Mouse (Mus musculus) midbrain, embryonic 11.5 days (tissue): ENCODE data around the gene Uhrf1bp1. TPM values are rescaled to one million over a fixed set of nuclear protein-coding genes. Genes with fewer than 3 reads are reported as not detected.
A peak's percentile ranks its signal among the peaks of the same experiment; 100 is the strongest.

Experiments
- ATAC-seq: fragments of 200-750 bp; cut with Nextera tagmentation; 2 replicates; pipeline ENCODE4 v1.8.0; 2017; ENCODE audit warnings: moderate TSS enrichment, moderate library complexity; ENCODE audit not compliant: low FRiP score
- DNase-seq: peaks from one replicate; pipeline ENCODE4 v3.0.0; 2015; ENCODE audit warnings: low spot score; ENCODE audit errors: missing footprints
- H3K27ac ChIP-seq: fragments of 300-500 bp; sonication (generic); 2 replicates; pipeline ENCODE4 v1.5.1; 2014; ENCODE audit warnings: low read depth, low read length
- H3K27me3 ChIP-seq: fragments of 300-500 bp; sonication (generic); 2 replicates; pipeline ENCODE4 v1.6.1; 2014; ENCODE audit warnings: mild to moderate bottlenecking, low read length, moderate library complexity, mixed read lengths; ENCODE audit not compliant: control insufficient read depth, insufficient read depth
- H3K36me3 ChIP-seq: fragments of 300-500 bp; sonication (generic); 2 replicates; pipeline ENCODE4 v1.6.1; 2014; ENCODE audit warnings: mild to moderate bottlenecking, low read length, moderate library complexity, mixed read lengths; ENCODE audit not compliant: control insufficient read depth, insufficient read depth
- H3K4me1 ChIP-seq: fragments of 300-500 bp; sonication (generic); 2 replicates; pipeline ENCODE4 v1.6.1; 2014; ENCODE audit warnings: low read length; ENCODE audit not compliant: control insufficient read depth, insufficient read depth
- H3K4me2 ChIP-seq: fragments of 300-500 bp; sonication (generic); 2 replicates; pipeline ENCODE4 v1.6.1; 2014; ENCODE audit warnings: mild to moderate bottlenecking, moderate library complexity
- H3K4me3 ChIP-seq: fragments of 300-500 bp; sonication (generic); 2 replicates; pipeline ENCODE4 v1.5.1; 2014; ENCODE audit warnings: low read depth, low read length
- H3K9ac ChIP-seq: fragments of 300-500 bp; sonication (generic); 2 replicates; pipeline ENCODE4 v1.6.1; 2014; ENCODE audit warnings: low read length
- H3K9me3 ChIP-seq: fragments of 300-500 bp; sonication (generic); 2 replicates; pipeline ENCODE4 v1.6.1; 2016; ENCODE audit warnings: low read length; ENCODE audit not compliant: control insufficient read depth
- WGBS: fragments of 180-500 bp; shearing (Covaris S2); extraction: QIAGEN DNeasy Blood & Tissue Kit; methylation state at CpG from one replicate; pipeline ENCODE4 v1.1.7; 2014; 5-methylcytosine and 5-hydroxymethylcytosine counted together
- polyA plus RNA-seq: library from polyadenylated mRNA; unstranded; fragments of >200 nt; fragmentation: Nextera tagmentation; extraction: Ambion mirVana; gene quantifications from 2 replicates; pipeline ENCODE4 v1.2.1, GENCODE M21; 2014

Uhrf1bp1 gene
- polyA plus RNA-seq, 1 experiment from 2014 or later = 4.9 TPM

DNA sequence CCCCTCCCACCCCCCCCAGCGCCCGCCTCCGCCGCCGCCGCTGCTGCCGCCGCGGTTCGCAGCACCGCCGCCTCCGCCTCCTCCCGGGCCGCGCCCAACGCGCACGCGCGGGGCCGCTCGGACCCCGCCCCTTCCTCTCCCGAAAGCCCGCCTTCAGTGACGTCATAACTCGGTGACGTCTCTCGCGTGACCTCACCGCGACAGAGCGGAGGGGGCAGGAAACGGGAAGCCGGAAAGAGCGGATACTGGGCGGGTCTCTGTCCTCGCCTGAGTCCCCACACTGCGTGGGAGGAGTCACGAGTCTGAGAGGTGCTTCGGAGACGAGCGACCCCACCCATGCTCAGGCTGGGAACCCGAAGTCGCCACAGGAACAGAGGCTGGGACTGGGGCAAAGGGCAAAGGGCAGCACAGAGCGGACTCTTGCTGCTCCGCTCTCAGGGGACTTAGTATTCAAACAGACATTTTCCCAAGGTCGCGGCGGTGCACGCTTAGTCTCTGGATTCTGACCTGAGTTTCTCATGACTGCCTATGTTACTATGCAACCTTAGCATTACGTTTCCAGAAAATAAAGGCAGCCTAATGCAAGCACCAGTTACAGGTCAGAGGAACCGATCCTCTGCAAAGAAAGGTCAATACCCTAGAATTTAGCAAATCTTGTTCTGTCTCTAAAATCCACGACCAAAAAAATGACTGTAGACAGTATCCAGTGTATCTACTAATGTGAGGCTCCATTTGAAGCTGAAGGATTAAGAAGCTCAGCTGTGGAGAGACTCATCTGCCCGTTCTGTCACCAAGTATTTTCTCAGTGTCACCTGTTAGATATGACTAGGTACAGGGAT lies 35.5 kb upstream of the Uhrf1bp1 start, which contains the start of gene D17Wsu92e:
Gene D17Wsu92e (minus strand): TSS at position 81 of the 839 bp plus-strand sequence.
- ATAC-seq (peak; percentile 97), DNase-seq (peak; percentile 100)
- no peaks in the 10 kb centered on the region for H3K27me3 ChIP-seq
- peaks cover 20% of the 10 kb centered on the region for H3K4me1 ChIP-seq
- H3K27ac ChIP-seq = peak within 1 kb of the TSS; percentile 72
- H3K4me2 ChIP-seq = peak within 1 kb of the TSS; percentile 96
- H3K9ac ChIP-seq = peak within 1 kb of the TSS; percentile 93
- H3K4me3 ChIP-seq = peak within 1 kb of the TSS; percentile 96
- H3K9me3 ChIP-seq = no peaks in the 10 kb centered on the region
- no peaks in the 10 kb centered on the region for H3K36me3 ChIP-seq
- WGBS = 4% methylated on average over 30 of the region's 56 CpGs

DNA sequence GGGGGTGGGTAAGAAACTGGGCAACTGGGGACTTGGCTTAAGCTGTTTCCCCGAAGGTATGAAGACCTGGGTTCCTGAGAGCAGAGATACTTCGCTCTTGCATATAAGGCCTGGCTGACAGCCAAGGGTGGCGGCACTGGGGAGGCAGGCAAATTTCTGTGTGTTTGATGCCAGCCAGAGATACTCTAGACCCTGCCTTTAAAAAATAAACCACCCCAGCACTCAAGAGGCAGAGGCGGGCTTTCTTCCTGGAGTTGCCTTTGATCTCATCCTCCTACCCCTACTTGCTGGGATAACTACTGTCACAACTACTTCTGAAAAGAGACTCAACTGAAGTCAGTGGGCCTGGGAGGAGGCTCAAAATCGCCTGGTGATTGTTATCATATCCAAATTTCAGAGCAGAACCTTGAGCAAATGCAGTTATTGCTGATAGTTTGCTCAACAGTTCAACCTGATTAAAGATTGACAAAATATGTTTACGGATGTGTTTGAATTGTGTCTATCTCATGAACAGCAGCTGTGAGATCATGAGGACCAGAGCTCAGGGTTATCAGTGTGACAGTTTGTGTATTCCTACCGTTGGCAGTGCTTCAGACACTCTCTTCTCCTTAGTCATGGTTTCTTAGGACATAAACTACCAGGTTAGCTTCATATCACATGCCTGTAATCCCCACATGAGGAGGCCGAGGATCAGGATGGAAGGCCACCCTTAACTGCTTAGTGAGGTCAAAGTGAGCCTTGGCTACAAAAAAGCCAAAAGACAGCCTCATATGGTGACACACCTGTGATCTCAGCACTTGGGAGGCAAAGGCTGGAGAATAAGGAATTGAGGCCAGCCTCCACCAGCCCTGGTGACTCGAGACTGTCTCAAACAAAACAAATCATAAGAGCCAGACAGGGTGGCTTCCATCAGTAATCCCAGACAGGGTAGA lies 34.6 kb upstream of the Uhrf1bp1 start:
- Histone ChIP-seq H3K9me3 (no peaks in the 10 kb centered on the region), H3K27ac (0 out of 2 replicates have a peak overlapping the region, but pooled peaks have one; percentile 72), H3K4me2 (peak overlapping the region; percentile 62), H3K27me3 (no peaks in the 10 kb centered on the region), H3K9ac (peak overlapping the region; percentile 75), H3K4me3 (no peak overlapping the region), H3K4me1 (peaks cover 23% of the 10 kb centered on the region), H3K36me3 (no peaks in the 10 kb centered on the region)
- no peak for ATAC-seq
- WGBS = 70% methylated on average over 9 of the region's 9 CpGs
- peak; percentile 68 for DNase-seq

DNA sequence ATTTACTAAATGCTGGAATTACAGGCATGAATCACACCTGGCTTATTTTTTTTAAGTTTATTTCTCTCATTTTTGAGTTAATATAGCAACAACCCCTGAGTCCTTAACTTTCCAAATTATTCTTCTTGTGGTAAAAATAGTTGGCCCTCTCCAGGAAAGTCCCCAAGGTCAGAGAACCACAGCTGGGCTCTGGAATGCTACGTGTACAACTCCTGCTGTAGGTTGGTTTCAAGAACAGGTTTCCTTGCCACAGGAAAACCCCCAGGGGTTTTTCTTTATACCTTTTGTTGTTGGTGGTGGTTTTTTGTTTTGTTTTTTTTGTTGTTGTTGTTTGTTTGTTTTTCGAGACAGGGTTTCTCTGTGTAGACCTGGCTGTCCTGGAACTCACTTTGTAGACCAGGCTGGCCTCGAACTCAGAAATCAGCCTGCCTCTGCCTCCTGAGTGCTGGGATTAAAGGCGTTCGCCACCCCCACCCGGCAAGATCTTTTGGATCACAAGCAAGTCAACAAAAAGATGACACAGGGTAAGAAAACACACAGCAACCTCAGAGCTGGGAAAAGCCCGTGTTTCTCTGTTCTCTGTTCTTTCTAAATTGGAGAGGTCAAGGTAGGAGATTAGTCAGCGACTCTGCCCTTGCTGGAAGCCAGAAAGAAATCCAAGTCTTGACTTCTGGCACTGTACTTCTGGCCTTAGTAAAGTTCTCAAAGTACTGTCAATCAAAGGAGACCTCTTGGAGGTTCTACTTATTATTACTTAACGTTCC lies 32.9 kb upstream of the Uhrf1bp1 start:
- H3K9ac ChIP-seq = no peak overlapping the region
- H3K4me1 ChIP-seq = peaks cover 27% of the 10 kb centered on the region
- H3K27me3 ChIP-seq = no peaks in the 10 kb centered on the region
- 71% methylated on average over 9 of the region's 9 CpGs for WGBS
- H3K36me3 ChIP-seq = no peaks in the 10 kb centered on the region
- DNase-seq = peak; percentile 31
- H3K4me2 ChIP-seq = no peak overlapping the region
- no peak overlapping the region for H3K4me3 ChIP-seq
- no peak for ATAC-seq
- H3K27ac ChIP-seq = no peak overlapping the region
- H3K9me3 ChIP-seq = no peaks in the 10 kb centered on the region

DNA sequence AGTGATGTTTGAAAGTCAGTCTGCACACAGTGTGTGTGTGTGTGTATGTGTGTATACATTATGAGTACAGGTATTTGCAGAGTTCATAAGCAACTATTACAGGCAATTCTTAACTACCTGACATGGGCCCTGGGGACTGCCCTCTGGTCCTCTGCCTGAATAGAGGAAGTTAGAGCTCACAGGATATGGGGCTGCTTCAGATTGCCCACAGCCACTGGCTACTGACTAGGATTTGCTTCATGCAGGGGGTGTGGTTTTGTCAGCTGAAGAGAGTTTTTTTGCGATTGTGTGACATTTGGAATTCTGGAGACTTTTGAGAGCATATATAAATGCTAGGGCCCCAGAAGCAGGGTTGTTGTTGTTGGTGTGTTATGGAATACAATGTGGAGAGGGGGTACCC lies 31.3 kb upstream of the Uhrf1bp1 start:
- ATAC-seq = no peak
- no peak overlapping the region for H3K9ac ChIP-seq
- no peaks in the 10 kb centered on the region for H3K27me3 ChIP-seq
- no peak overlapping the region for H3K27ac ChIP-seq
- DNase-seq = peak; percentile 61
- 74% methylated on average over 1 of the region's 1 CpGs for WGBS
- no peaks in the 10 kb centered on the region for H3K9me3 ChIP-seq
- H3K36me3 ChIP-seq = no peaks in the 10 kb centered on the region
- H3K4me2 ChIP-seq = no peak overlapping the region
- no peak overlapping the region for H3K4me3 ChIP-seq
- H3K4me1 ChIP-seq = peaks cover 13% of the 10 kb centered on the region

DNA sequence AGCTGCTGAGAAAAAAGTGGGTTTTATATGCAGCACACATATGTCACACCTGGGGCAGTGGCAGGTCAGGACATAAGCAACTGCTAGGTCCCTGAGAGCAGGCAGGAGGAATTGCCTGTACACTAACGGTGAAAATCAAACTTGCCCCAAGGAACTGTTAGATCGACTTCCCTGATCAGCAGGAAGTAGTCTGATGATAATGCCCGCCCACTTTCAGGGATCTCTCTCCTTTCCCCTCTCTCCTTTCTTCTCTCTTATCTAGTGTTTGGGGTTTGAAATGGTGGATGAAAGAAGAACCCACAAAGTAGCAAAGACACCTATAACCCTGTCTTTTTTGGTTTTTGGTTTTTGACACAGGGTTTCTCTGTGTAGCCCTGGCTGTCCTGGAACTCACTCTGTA lies 30.7 kb upstream of the Uhrf1bp1 start:
- no peaks in the 10 kb centered on the region for H3K27me3 ChIP-seq
- peaks cover 13% of the 10 kb centered on the region for H3K4me1 ChIP-seq
- DNase-seq (peak; percentile 75), ATAC-seq (no peak)
- no peaks in the 10 kb centered on the region for H3K9me3 ChIP-seq
- no peaks in the 10 kb centered on the region for H3K36me3 ChIP-seq
- no peak overlapping the region for H3K4me2 ChIP-seq
- H3K4me3 ChIP-seq = no peak overlapping the region
- no peak overlapping the region for H3K27ac ChIP-seq
- H3K9ac ChIP-seq = no peak overlapping the region
- WGBS = 30% methylated on average over 3 of the region's 3 CpGs

DNA sequence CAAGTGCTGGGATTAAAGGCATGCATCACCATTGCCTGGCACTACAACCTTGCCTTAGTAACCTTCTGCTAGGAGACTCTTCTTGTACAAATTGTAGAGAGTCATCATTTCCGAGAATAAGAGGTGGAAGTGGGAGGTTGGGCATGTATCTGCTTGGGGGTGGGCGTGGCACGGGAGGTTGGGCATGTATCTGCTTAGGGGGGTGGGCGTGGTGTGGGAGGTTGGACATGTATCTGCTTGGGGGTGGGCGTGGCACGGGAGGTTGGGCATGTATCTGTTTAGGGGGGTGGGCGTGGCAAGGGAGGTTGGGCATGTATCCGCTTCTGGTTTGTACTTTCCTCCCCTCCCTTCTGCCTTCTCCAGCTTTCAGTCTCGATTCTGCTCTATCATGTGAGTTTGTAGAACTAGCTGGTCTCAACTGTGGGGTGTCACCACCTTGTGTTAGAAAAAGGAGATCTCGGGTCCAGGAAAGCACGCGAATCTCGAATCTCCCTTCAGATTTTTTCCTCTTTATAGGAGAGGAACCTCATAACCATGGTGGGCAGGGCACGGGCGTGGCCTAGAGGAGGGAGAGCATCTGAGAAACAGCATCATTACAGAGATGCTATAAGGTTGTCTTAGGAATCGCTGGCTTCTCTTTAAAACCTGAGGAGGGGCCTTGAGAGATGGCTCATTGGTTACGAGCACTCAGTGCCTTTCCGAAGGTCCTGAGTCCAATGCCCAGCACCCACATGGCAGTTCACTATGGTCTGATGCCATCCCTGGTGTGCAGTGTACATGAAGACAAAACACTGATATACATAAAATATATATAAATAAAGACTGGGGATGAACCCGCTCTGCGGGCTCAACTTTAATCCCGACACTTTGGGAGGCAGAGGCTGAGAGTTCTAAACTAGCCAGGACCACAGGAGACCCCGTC lies 30.0 kb upstream of the Uhrf1bp1 start:
- ATAC-seq (no peak; the same call in none of the 2 replicates), DNase-seq (peak; percentile 90)
- Histone ChIP-seq H3K27ac (no peak overlapping the region; the same call in 1 of the 2 replicates), H3K4me2 (peak overlapping the region; percentile 46), H3K9me3 (no peaks in the 10 kb centered on the region), H3K4me3 (peak overlapping the region; percentile 27), H3K9ac (no peak overlapping the region), H3K27me3 (no peaks in the 10 kb centered on the region), H3K36me3 (no peaks in the 10 kb centered on the region), H3K4me1 (peaks cover 9% of the 10 kb centered on the region)
- 5% methylated on average over 22 of the region's 22 CpGs for WGBS

DNA sequence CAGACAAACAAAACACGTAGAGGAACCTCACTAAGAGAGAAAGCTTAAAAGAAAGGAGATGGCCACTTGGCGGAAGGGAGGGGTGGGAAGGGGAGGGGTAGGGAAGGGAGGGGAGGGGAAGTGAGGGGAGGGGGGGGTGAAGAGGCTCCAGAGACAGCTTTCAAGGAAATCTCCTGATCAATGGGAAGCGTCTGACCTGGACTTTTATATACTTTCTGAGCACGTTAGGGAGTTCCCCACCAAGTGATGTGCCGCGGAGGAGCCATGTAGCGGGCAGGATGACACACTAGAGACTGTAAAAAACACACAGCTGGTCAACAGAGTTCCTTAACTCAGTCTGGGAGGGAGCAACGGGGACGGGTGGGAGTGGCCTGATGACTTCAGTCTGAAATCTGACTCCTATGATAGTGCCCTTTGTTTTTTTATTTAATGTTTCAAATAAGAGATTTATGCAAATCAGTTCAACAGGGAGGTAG lies 29.3 kb upstream of the Uhrf1bp1 start:
- WGBS = under 1% methylated on average over 8 of the region's 9 CpGs
- peak overlapping the region; percentile 46 for H3K4me2 ChIP-seq
- peak overlapping the region; percentile 27 for H3K4me3 ChIP-seq
- no peaks in the 10 kb centered on the region for H3K9me3 ChIP-seq
- H3K27ac ChIP-seq = no peak overlapping the region; the same call in 1 of the 2 replicates
- H3K4me1 ChIP-seq = peaks cover 8% of the 10 kb centered on the region
- no peaks in the 10 kb centered on the region for H3K27me3 ChIP-seq
- H3K36me3 ChIP-seq = no peaks in the 10 kb centered on the region
- peak overlapping the region; percentile 55 for H3K9ac ChIP-seq
- ATAC-seq = peak; percentile 73
- peak; percentile 89 for DNase-seq
